Mouse (Mus musculus) liver, adult 2 months (tissue): ENCODE results near the gene Ldlrad3.

Source experiments
- CTCF ChIP-seq: fragments of 200-500 bp; IDR thresholded peaks from 2 replicates; pipeline ENCODE4 v1.5.1; 2011; ENCODE audit warnings: low read depth, low read length, control low read depth
- POLR2A ChIP-seq: fragments of 200-500 bp; IDR thresholded peaks from 2 replicates; pipeline ENCODE4 v1.6.1; 2011; ENCODE audit warnings: low read length, control low read depth; ENCODE audit not compliant: insufficient read depth; ENCODE audit errors: extremely low read depth

DNA sequence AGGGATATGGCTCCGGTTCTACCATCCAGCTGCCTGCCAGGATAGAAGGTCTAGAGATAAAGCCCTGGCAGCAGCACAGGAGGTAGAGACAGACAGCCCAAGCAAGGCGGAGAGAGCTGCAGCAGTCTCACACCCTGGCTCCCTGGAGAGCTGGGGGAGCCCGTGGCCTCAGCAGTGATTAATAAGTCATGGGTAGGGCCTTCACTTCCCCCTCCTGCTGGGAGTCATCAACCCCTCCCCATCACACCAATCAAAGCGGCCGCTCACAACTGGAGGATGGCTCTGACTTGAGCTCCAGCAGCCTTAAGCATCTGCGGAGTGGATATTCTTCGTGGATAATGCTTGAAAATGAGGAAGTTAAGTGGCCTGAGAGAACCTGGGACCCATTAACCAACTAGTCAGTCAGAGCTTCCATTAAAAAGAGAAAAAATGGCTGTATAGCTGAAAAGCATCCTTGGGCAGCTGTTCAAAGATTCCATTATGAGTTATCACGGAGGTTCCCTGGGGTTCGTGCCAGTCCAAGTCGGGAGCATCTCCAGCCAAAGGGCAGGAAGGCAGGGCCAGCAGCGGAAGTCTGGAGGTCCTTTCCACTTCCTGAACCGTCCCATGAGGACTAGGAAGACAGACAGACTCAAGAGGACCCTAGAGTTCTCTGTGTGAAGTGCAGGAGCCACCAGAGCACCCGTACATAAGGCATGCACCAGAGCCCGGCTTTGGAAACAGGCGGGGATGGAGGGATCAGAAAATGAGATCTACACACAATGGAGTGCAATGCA lies 19.4 kb downstream of the Ldlrad3 start:
- TF ChIP-seq POLR2A, result no peak
- TF ChIP-seq CTCF, result no peak
